Mouse (Mus musculus) embryonic stem cell, embryonic (primary cell): Measurements from ENCODE around the gene Thsd4.

Experiments
- CTCF ChIA-PET, 4 experiments: fragments of 300-600 bp in 2 of 4; fragments of 350-600 bp in 2 of 4; sonication (Branson Sonifier 250); formaldehyde crosslinking; loops; one replicate each; lab custom pipeline; 2022; ENCODE audit warnings: inconsistent platforms in 2 of 4; lab: Charles Lee
- POLR2A ChIA-PET, 4 experiments: fragments of 300-600 bp in 2 of 4; fragments of 350-600 bp in 2 of 4; sonication (Branson Sonifier 250); formaldehyde crosslinking; loops; one replicate each; lab custom pipeline; 2022; ENCODE audit warnings: antibody characterized with exemption in 4 of 4, inconsistent platforms in 1 of 4; lab: Charles Lee

Gene Thsd4

DNA sequence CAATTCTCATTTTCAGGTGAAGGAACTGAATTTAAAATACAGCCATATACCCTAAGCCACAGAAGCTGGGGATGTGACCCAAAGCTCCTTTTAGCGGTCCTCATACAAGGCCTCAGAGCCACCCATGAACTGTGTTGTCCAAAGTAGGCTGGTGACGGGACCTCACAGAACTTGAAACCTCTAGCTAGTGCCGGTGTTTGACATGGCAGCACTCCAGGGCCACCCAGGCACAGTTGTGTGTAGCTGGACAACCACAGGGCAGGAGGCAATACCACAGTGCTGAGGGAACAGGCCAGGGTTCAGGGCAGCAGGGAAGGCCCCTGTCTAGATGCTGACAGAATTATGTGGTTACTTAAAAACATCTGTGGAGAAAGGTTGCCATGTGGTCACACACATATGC, 499.5 kb downstream of the Thsd4 start:
- ChIA-PET CTCF (interaction anchor here in 1 of 4 experiments (0.6 to 1.5 kb wide), 2 partner anchors 53 to 240 kb away, joined by 4 read pairs; no protein-coding TSS in a partner anchor), POLR2A (interaction anchor here in 1 of 4 experiments (0.6 kb wide), 1 partner anchor 1506 kb away, joined by 4 read pairs; no protein-coding TSS in a partner anchor)

DNA sequence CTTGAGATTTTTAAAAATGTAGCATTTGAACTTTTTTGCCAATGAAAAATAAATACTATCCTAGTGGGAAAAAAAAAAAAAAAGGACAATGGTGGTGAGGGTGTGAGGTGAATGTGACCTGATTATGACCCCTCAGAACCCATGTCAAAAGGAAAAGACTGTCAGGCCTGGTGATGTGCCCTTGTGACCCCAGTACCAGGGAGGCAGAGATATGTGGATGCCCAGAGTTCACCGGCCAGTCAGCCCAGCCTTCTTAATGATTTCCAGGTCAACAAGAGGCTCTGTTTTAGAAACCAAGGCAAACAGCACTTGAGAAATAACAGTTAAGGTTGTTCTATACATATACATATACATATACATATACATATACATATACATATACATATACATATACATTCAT, 501.4 kb downstream of the Thsd4 start:
- POLR2A ChIA-PET: interaction anchor here in 2 of 4 experiments (0.6 to 1.4 kb wide), 2 partner anchors 14 to 357 kb away, joined by 3 read pairs; no protein-coding TSS in a partner anchor
- CTCF ChIA-PET: interaction anchor here in 1 of 4 experiments (0.6 to 0.7 kb wide), 3 partner anchors 54 to 364 kb away, joined by 3 to 5 read pairs (median 4); partner anchors contain the start of gene Pkm

DNA sequence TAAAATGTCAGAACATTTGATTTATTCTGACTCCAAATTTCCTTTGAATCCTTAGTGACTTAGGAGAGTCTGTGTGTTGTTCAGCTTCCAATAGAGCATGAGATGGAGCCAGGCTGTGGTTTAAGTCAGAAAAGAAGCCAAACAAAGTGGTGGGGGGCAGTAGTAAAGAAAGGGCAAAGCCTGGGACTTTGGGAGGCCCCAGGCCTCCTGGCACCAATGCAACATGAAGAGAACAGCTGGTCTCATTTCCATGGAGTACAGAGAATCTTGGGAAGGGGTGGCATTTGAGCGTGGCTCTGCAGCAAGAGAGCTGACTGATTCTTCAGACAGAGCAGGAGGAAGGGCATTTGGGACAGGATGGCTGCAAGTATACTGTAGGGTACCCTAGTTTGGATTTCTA, 511.6 kb downstream of the Thsd4 start:
- ChIA-PET POLR2A (no interaction called here), CTCF (no interaction called here)

DNA sequence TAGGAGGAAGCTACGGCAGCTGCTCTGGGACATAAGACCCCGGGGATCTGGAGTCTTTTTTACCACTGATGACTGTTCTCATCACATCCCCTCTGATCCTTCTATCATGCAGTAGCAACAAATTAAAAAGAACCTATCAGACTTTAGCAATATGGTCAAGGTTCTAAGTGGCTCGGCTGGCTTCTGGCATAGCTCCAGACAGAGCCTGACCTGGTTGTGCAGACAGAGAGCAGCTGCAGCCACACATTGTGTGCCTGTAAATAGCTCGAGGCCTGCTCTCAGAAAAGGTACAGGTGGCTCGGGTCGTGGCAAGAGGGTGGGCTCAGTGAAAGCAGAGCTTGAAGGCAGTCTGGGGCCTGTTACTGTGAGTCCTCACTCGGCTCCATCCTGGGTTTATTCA, 512.9 kb downstream of the Thsd4 start:
- ChIA-PET CTCF (interaction anchor here in 1 of 4 experiments (0.5 kb wide), 1 partner anchor 864 kb away, joined by 3 read pairs; no protein-coding TSS in a partner anchor), POLR2A (interaction anchor here in 2 of 4 experiments (0.7 to 1.3 kb wide), 2 partner anchors 17 to 68 kb away, joined by 3 to 4 read pairs; no protein-coding TSS in a partner anchor)

DNA sequence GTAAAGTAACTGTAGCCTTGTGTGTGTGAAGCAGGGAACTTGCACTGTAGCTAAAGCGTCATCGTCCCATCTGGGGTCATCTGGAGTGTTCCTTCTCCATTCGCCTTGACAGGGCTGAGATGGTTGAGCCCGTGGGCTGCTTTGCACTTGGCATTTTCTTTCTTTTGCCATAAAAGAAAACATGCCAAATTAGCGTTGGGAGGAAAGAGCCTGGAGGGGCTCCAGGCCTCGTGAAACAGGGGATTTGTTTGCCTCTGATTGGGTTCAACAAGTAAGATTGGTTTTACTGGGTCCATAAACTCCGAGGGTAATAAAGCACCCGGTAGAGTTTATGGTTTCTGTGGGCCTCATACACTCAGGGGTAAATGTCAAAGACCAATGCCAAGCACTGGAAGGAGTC, 519.5 kb downstream of the Thsd4 start:
- POLR2A ChIA-PET: no interaction called here
- CTCF ChIA-PET: no interaction called here

DNA sequence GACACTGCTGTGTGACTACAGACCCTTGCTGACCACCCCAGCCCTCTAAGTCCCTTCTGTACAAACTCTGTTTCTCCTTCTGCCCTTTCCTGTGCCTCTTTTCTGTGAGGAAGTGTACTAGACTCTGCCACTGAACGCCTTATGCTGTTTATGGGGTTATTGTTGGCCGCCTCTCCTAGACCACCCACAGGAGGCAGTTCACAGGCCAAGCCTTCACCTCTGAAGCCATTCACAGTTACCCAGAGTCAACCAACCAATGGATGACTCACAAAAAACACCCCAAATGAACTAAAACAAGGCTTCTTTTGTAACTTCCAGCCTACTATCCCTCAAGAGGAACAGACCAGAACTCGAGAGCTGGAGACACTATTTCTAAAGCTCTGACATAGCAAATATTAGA, 520.4 kb downstream of the Thsd4 start:
- ChIA-PET CTCF (interaction anchor here in 1 of 4 experiments (1.5 kb wide), 1 partner anchor 33 kb away, joined by 3 read pairs; no protein-coding TSS in a partner anchor), POLR2A (no interaction called here)

DNA sequence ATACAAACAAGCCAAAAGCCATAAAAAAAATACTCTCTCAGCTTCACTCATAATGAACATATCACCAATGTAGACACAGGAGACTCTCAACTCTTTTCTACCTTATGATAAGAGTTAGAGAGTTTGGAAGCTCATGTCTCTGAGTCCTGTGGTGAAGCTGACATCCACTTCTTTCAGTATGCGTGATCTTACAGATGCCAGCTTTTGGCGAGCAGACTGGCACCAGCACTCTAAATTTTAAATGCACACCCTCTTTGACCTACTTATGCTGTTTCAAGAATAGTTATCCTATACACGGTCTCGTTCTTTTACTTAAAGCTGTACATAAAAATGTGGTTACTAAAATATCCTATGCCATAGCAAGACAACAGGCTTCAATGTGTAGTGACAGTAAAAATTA, 524.1 kb downstream of the Thsd4 start:
- ChIA-PET CTCF (interaction anchor here in 2 of 4 experiments (1.3 to 1.8 kb wide), 2 partner anchors 28 to 29 kb away, joined by 4 to 5 read pairs; no protein-coding TSS in a partner anchor), POLR2A (interaction anchor here in 2 of 4 experiments (0.6 to 0.7 kb wide), 2 partner anchors 14 to 986 kb away, joined by 3 to 5 read pairs; no protein-coding TSS in a partner anchor)

DNA sequence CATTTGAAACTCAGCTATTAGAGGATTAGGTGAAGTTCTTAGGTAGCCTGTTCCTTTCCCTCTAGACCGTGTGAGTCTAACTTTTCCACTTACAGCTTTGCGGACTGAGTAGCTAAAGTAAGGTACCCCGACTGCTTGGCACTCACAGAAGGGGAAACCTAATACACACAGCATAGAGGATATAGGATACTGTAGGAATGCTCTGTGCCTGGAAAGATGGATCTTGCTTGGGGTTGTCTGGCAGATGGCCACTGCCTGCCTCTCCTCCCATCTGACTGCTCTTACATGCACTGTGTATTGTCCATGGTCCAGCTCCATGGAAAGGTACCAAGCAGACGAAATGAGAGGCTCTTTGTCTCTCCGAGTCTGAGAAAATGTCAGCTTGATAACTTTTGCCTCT, 530.4 kb downstream of the Thsd4 start:
- ChIA-PET CTCF (interaction anchor here in 2 of 4 experiments (0.5 to 1.5 kb wide), 5 partner anchors 22 to 969 kb away, joined by 3 to 5 read pairs (median 4); no protein-coding TSS in a partner anchor), POLR2A (interaction anchor here in 2 of 4 experiments (0.6 to 1.7 kb wide), 3 partner anchors 23 to 64 kb away, joined by 3 to 9 read pairs (median 4); no protein-coding TSS in a partner anchor)

DNA sequence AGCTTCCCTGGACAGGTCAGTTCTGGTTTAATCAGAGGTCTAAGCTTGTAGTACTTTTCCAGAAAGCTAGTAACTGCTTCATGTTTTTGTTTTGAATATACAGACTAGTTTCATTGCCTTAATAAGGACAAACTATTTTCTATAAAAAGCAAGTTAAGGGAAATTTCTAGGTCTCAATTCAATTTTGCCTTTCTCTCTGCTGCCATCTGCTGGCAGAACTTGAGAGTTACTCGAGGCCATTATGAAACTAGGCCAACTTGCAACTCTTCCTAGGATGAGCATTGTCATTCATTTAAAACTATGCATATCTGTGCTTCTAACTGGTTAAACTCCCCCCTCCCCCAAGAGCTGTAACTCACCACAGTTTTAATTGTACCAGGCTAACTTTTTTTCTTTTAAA, 532.0 kb downstream of the Thsd4 start:
- CTCF ChIA-PET: interaction anchor here (0.7 to 2.7 kb wide), 18 partner anchors 20 to 266 kb away, joined by 3 to 18 read pairs (median 3); partner anchors contain the start of genes Myo9a (in 1 of the 4), Nr2e3 (in 1 of the 4) and Senp8 (in 1 of the 4)
- POLR2A ChIA-PET: interaction anchor here in 2 of 4 experiments (0.6 to 2.2 kb wide), 2 partner anchors 24 to 238 kb away, joined by 3 to 8 read pairs; no protein-coding TSS in a partner anchor

DNA sequence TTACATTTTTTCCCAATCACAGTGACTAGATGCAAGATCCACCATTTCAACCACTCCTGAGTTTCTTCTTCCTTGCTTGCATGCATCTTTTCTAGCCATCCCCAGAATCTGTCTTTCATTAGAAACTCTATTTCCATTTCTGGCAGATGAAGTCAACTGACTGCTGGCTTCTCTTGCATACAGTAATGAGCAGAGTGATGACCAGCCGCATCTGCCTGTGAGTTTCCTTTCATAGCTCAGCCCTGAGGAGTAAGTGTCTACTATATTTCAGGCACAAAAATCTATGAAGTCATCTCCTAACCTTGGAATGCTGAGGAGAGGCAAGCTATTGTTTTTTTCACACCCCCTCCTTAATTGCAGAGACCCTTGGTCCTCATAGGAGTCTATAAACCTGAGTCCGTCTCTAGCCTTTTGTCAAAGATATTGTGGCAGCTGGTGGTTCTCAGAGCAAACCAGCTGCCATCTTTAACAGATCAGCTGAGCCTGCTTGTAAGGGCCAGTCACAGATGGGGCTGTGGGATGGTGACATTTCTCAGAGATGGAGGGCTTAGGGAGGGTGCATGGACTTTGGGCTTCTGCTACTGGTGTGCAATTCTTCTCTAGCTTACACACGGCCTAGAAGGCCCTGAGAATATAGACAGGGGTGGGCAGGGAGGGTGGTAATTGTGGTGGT, 535.8 kb downstream of the Thsd4 start:
- ChIA-PET POLR2A (interaction anchor here in 2 of 4 experiments (0.9 to 1.4 kb wide), 2 partner anchors 59 to 329 kb away, joined by 3 read pairs; partner anchors contain the start of gene Pkm (in 1 of the 2)), CTCF (interaction anchor here in 2 of 4 experiments (0.5 to 2.7 kb wide), 3 partner anchors 8 to 30 kb away, joined by 3 to 8 read pairs (median 3); no protein-coding TSS in a partner anchor)

DNA sequence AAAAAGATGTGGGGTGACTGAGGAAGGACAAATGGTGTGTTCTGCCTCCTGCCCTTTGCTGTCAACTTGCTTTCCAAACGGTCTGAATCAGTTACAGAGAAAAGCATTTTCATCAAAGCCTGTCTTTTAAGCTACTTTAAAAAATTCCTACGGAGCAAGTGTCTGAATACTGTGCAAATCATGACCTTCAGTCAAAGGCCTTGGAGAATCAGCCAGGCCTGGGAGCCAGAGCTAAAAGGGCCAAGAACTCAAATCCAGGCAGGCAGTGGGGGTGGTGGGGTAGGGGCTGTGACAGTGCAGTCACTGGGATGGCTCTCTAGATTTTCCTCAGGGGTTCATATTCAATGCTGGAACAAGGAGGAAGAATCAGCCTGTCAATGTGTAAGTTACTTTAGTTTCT, 540.7 kb downstream of the Thsd4 start:
- ChIA-PET POLR2A (no interaction called here), CTCF (interaction anchor here in 3 of 4 experiments (1.0 to 4.5 kb wide), 3 partner anchors 11 to 12 kb away, joined by 3 to 26 read pairs (median 14); no protein-coding TSS in a partner anchor)

DNA sequence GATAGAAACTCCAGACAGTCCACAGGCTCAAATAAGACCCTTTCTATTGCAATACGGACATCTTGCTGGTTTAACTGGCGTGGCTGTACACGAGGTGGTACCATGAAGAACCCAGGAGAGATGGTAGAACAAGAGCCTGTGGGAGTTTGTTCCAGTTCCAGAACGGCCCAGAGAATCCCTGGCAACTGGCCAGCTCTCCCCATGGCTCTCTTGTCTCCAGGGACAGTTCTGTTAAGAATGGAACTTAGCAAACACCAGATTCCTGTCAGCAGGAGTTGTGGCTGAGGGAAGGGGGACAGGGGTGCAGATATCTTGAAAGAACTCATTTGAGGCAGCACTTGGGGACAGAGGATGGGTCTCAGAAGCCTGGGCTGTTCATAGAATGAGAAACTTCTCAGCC, 550.6 kb downstream of the Thsd4 start:
- ChIA-PET POLR2A (interaction anchor here in 1 of 4 experiments (0.6 to 3.2 kb wide), 2 partner anchors 11 to 239 kb away, joined by 3 to 22 read pairs; partner anchors contain the start of gene Nr2e3), CTCF (interaction anchor here in 3 of 4 experiments (0.6 to 3.7 kb wide), 5 partner anchors 10 to 83 kb away, joined by 3 to 73 read pairs (median 4); partner anchors contain the start of gene Nr2e3 (in 1 of the 3))

DNA sequence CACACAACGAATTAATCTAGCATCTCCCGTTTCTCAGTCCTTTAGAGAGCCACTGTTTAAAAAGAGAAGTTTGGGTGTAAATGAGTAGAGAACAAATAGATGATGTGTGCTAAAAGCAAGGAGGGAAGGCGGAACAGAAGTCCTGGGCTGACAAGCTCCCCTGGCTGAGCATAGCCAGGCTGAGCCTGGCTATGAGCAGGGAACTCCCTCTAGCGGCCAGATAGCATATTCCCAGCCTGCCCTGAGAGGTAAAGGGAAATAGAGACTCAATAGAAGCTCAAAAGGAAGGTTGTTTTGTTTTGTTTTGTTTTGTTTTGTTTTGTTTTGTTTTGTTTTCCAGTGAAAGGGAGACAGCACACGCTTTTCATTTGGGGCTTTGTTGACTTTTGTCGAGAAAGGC, 552.5 kb downstream of the Thsd4 start:
- ChIA-PET CTCF (interaction anchor here (0.5 to 3.7 kb wide), 92 partner anchors 8 to 1081 kb away, joined by 3 to 73 read pairs (median 4); partner anchors contain the start of genes Nr2e3 (in 3 of the 4), Larp6 (in 1 of the 4), Myo9a (in 1 of the 4) and Senp8 (in 1 of the 4)), POLR2A (interaction anchor here in 3 of 4 experiments (0.6 to 3.2 kb wide), 11 partner anchors 9 to 313 kb away, joined by 3 to 22 read pairs (median 4); partner anchors contain the start of genes Nr2e3 (in 2 of the 3), Myo9a (in 1 of the 3), Pkm (in 1 of the 3) and Senp8 (in 1 of the 3))

DNA sequence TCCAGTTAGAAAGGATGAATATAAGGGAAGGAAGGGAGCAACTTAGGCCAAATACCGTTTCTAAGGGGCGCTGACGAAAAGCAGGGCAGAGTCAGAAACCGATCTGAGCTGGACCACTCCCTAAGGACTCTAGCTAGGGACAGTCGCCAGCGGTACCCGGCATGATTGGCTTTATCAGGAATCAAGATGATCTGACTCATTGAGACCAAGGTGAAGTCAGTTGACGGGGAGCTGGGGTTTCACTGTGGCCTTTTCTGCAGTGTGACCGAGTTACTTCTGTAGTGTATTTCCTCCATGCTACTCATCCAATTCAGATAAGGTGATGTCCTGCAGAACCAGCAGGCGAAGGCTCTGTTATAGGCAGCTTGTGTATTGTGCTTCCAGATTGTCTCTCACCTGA, 556.8 kb downstream of the Thsd4 start:
- POLR2A ChIA-PET: interaction anchor here in 2 of 4 experiments (0.6 to 2.1 kb wide), 7 partner anchors 9 to 40 kb away, joined by 3 to 8 read pairs (median 3); no protein-coding TSS in a partner anchor
- CTCF ChIA-PET: interaction anchor here (1.0 to 1.5 kb wide), 4 partner anchors 9 to 88 kb away, joined by 3 read pairs; no protein-coding TSS in a partner anchor

DNA sequence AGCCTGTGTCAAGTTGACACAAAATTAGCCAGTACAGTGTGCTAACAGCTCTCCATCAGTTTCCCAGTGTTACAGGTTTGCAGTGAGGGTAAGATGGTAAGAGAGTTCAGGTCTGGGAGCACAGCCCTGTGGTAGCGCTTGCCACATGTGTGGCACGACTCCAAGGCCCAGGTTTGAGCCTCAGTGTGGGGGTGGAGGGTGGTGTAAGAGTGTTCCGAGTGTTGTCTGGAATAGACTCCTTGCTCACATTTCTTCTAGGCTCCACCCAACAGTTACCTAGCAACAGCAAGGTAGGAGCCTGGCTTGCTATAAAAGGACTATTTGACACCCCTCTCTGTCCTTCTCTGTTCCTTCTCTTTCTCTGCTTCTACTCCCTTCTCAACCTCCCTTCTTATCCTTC, 557.5 kb downstream of the Thsd4 start:
- CTCF ChIA-PET: interaction anchor here in 1 of 4 experiments (1.4 kb wide), 1 partner anchor 8 kb away, joined by 3 read pairs; no protein-coding TSS in a partner anchor
- POLR2A ChIA-PET: no interaction called here

DNA sequence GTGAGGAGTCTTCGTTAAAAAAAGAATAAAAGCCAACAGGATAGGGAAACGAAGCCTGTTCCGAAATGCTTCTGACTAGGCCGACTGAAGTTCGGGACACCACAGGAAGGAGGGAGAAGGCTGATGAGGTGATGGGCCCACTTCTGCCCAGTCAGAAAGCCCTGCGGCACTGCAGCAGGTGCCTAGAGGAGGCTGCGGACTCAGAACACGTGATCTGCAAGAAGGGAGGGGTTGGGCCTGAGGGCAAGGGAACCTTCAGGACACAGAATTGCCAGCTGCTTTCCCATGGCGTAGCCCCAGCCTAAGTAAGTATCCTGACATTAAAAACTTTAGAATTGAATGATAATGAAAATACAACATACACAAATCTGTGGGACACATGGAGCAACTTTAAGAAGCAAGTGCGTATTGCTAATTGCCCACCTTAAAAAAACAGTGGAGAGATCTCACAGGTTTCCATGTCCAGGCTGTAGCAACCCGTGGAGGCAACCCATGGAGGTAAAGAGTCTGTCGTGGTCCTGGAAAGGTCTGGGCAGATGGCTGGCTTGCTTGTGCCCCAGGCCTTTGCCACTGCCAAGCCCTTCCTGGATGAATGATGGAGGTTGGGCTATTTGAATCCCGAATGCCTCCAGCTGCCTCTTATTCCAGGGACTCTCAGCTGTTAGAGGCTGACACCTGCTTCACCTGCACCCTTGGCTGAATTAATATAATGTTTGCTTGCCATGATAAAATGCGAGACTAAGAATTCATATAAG, 560.5 kb downstream of the Thsd4 start:
- ChIA-PET CTCF (interaction anchor here in 3 of 4 experiments (0.6 to 3.9 kb wide), 5 partner anchors 8 to 205 kb away, joined by 3 to 73 read pairs (median 5); no protein-coding TSS in a partner anchor), POLR2A (interaction anchor here in 1 of 4 experiments (1.4 to 3.8 kb wide), 2 partner anchors 8 to 32 kb away, joined by 4 to 22 read pairs; no protein-coding TSS in a partner anchor)

DNA sequence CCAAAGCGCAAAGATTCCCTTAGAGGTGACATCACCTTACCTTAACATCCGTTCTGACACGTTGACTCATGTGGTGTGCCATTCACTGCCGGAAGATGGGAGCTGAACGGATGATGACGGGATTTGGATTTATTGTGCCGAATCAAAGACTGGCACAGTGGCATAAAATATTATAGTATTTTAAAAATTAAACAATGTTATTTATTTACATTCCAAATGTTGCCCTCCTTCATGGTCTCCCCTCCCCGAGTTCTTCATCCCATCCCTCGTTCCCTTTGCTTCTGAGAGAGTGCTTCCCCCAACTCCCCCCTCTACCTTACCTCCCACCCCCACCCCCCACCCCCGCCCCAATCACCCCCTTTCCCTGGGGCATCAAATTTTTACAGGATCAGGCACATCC, 561.3 kb downstream of the Thsd4 start, which contains the start of gene Nr2e3:
Gene Nr2e3, minus strand, starts transcription at position 101 of the 400 bp plus-strand sequence.
- POLR2A ChIA-PET: interaction anchor here in 2 of 4 experiments (1.4 to 3.8 kb wide), 3 partner anchors 9 to 29 kb away, joined by 3 to 22 read pairs (median 9); no protein-coding TSS in a partner anchor
- CTCF ChIA-PET: interaction anchor here (0.6 to 3.9 kb wide), 9 partner anchors 9 to 588 kb away, joined by 3 to 73 read pairs (median 5); no protein-coding TSS in a partner anchor
